Mouse (Mus musculus): ENCODE measurements around the gene Slc16a13. TPM values are rescaled to one million over a fixed set of nuclear protein-coding genes. Genes with fewer than 3 reads are reported as not detected.
"Not testable (repeated sequence)": the region's sequence is repeated elsewhere in the genome, so short reads cannot be mapped to it uniquely, and the experiment has no call there.

Gene Slc16a13
- total RNA-seq, 2 experiments from 2014 or later: 0.19 to 2.4 TPM

- no peak for ATAC-seq (replicated peaks; ENCODE audit: low FRiP score, low TSS enrichment, poor library complexity, severe bottlenecking)
These were observed 41.5 kb downstream of the Slc16a13 start for GRCm38 (mm10) chr11:70179401-70179800.

- ATAC-seq (replicated peaks; ENCODE audit: low FRiP score, low TSS enrichment, poor library complexity, severe bottlenecking): no peak
These were observed 42.1 kb downstream of the Slc16a13 start for GRCm38 (mm10) chr11:70178756-70179155.

- ATAC-seq (replicated peaks; ENCODE audit: low FRiP score, low TSS enrichment, poor library complexity, severe bottlenecking): no peak
These were observed 42.6 kb downstream of the Slc16a13 start for GRCm38 (mm10) chr11:70178311-70178710.

- ATAC-seq (replicated peaks; ENCODE audit: low FRiP score, low TSS enrichment, poor library complexity, severe bottlenecking): no peak
These were observed 43.2 kb downstream of the Slc16a13 start for GRCm38 (mm10) chr11:70177647-70178046.

GRCm38 (mm10) chr11:70174491-70174890 lies 46.4 kb downstream of the Slc16a13 start:
- no peak for ATAC-seq (replicated peaks; ENCODE audit: low FRiP score, low TSS enrichment, poor library complexity, severe bottlenecking)

- ATAC-seq (replicated peaks; ENCODE audit: low FRiP score, low TSS enrichment, poor library complexity, severe bottlenecking): no peak
These were observed 48.6 kb downstream of the Slc16a13 start for GRCm38 (mm10) chr11:70172298-70172697.

GRCm38 (mm10) chr11:70171847-70172246 lies 49.0 kb downstream of the Slc16a13 start:
- ATAC-seq (replicated peaks; ENCODE audit: low FRiP score, low TSS enrichment, poor library complexity, severe bottlenecking): peak; percentile 83

- ATAC-seq (replicated peaks; ENCODE audit: low FRiP score, low TSS enrichment, poor library complexity, severe bottlenecking): no peak
These were observed 49.7 kb downstream of the Slc16a13 start for GRCm38 (mm10) chr11:70171181-70171580.

GRCm38 (mm10) chr11:70170291-70170690 lies 50.6 kb downstream of the Slc16a13 start:
- no peak for ATAC-seq (replicated peaks; ENCODE audit: low FRiP score, low TSS enrichment, poor library complexity, severe bottlenecking)

GRCm38 (mm10) chr11:70169471-70169870 lies 51.4 kb downstream of the Slc16a13 start:
- ATAC-seq (replicated peaks; ENCODE audit: low FRiP score, low TSS enrichment, poor library complexity, severe bottlenecking): not testable (repeated sequence)

GRCm38 (mm10) chr11:70168136-70168535 lies 52.7 kb downstream of the Slc16a13 start:
- ATAC-seq (replicated peaks; ENCODE audit: low FRiP score, low TSS enrichment, poor library complexity, severe bottlenecking): no peak

Other genes starting within 250 kb of the Slc16a13 start
- gene Ctdnep1, start 239.9 kb downstream of the Slc16a13 start, total RNA-seq (2014; fragmentation: Nextera tagmentation): 181 and 216 TPM in 2 replicates
- gene Ctdnep1, start 239.9 kb downstream of the Slc16a13 start, total RNA-seq (2017): 9.8 and 38.6 TPM in 2 replicates
- gene Elp5, start 238.5 kb downstream of the Slc16a13 start, total RNA-seq (2014; fragmentation: Nextera tagmentation): 81.7 and 104 TPM in 2 replicates
- 66.4 and 82.7 TPM in 2 replicates for gene Elp5, start 238.5 kb downstream of the Slc16a13 start, total RNA-seq (2017)
- gene Gabarap, start 229.9 kb downstream of the Slc16a13 start, total RNA-seq (2014; fragmentation: Nextera tagmentation): 267 and 278 TPM in 2 replicates
- 222 and 223 TPM in 2 replicates for gene Gabarap, start 229.9 kb downstream of the Slc16a13 start, total RNA-seq (2017)
- gene Phf23, start 225.3 kb downstream of the Slc16a13 start, total RNA-seq (2014; fragmentation: Nextera tagmentation): 49.1 and 53.9 TPM in 2 replicates
- gene Phf23, start 225.3 kb downstream of the Slc16a13 start, total RNA-seq (2017): 46.2 and 53.7 TPM in 2 replicates
- gene Dvl2, start 220.5 kb downstream of the Slc16a13 start, total RNA-seq (2014; fragmentation: Nextera tagmentation): 20.3 and 30.0 TPM in 2 replicates
- gene Dvl2, start 220.5 kb downstream of the Slc16a13 start, total RNA-seq (2017): 15.8 and 20.8 TPM in 2 replicates
- gene Acadvl, start 205.7 kb downstream of the Slc16a13 start, total RNA-seq (2014; fragmentation: Nextera tagmentation): 50.8 and 85.0 TPM in 2 replicates
- gene Acadvl, start 205.7 kb downstream of the Slc16a13 start, total RNA-seq (2017): 58.1 and 70.7 TPM in 2 replicates
- gene Dlg4, start 204.1 kb downstream of the Slc16a13 start, total RNA-seq (2014; fragmentation: Nextera tagmentation): 2.1 and 3.0 TPM in 2 replicates
- gene Dlg4, start 204.1 kb downstream of the Slc16a13 start, total RNA-seq (2017): 0.23 and 0.76 TPM in 2 replicates
- not detected in 2 replicates for gene Asgr1, start 167.0 kb downstream of the Slc16a13 start, total RNA-seq (2014; fragmentation: Nextera tagmentation)
- not detected in 2 replicates for gene Asgr1, start 167.0 kb downstream of the Slc16a13 start, total RNA-seq (2017)
- gene Asgr2, start 128.4 kb downstream of the Slc16a13 start, total RNA-seq (2014; fragmentation: Nextera tagmentation): not detected in 2 replicates
- gene Asgr2, start 128.4 kb downstream of the Slc16a13 start, total RNA-seq (2017): not detected in 2 replicates
- not detected in 2 replicates for gene Mgl2, start 90.7 kb downstream of the Slc16a13 start, total RNA-seq (2014; fragmentation: Nextera tagmentation)
- not detected in 2 replicates for gene Mgl2, start 90.7 kb downstream of the Slc16a13 start, total RNA-seq (2017)
- gene Clec10a, start 64.9 kb downstream of the Slc16a13 start, total RNA-seq (2014; fragmentation: Nextera tagmentation): not detected in 2 replicates
- 0.75 TPM in 1 of 2 replicates, not detected in the other for gene Clec10a, start 64.9 kb downstream of the Slc16a13 start, total RNA-seq (2017)
- not detected in 2 replicates for gene Slc16a11, start 8.3 kb downstream of the Slc16a13 start, total RNA-seq (2014; fragmentation: Nextera tagmentation)
- not detected in 2 replicates for gene Slc16a11, start 8.3 kb downstream of the Slc16a13 start, total RNA-seq (2017)
- gene Bcl6b, start 8.7 kb upstream of the Slc16a13 start, total RNA-seq (2014; fragmentation: Nextera tagmentation): 0.28 and 0.62 TPM in 2 replicates
- not detected in 2 replicates for gene Bcl6b, start 8.7 kb upstream of the Slc16a13 start, total RNA-seq (2017)
- gene 0610010K14Rik, start 16.9 kb upstream of the Slc16a13 start, total RNA-seq (2014; fragmentation: Nextera tagmentation): 71.3 and 71.6 TPM in 2 replicates
- 17.9 and 45.7 TPM in 2 replicates for gene 0610010K14Rik, start 16.9 kb upstream of the Slc16a13 start, total RNA-seq (2017)
- 5.4 and 9.6 TPM in 2 replicates for gene Gm21988, start 18.8 kb upstream of the Slc16a13 start, total RNA-seq (2014; fragmentation: Nextera tagmentation)
- gene Gm21988, start 18.8 kb upstream of the Slc16a13 start, total RNA-seq (2017): 0.33 and 0.91 TPM in 2 replicates
- gene Rnasek, start 18.8 kb upstream of the Slc16a13 start, total RNA-seq (2014; fragmentation: Nextera tagmentation): 109 and 125 TPM in 2 replicates
- gene Rnasek, start 18.8 kb upstream of the Slc16a13 start, total RNA-seq (2017): 19.7 and 27.5 TPM in 2 replicates
- 0.48 TPM in 1 of 2 replicates, not detected in the other for gene Alox12, start 34.3 kb upstream of the Slc16a13 start, total RNA-seq (2014; fragmentation: Nextera tagmentation)
- 0.11 and 0.42 TPM in 2 replicates for gene Alox12, start 34.3 kb upstream of the Slc16a13 start, total RNA-seq (2017)
- not detected in 2 replicates for gene Alox12e, start 101.6 kb upstream of the Slc16a13 start, total RNA-seq (2014; fragmentation: Nextera tagmentation)
- not detected in 2 replicates for gene Alox12e, start 101.6 kb upstream of the Slc16a13 start, total RNA-seq (2017)
- not detected in 2 replicates for gene Alox15, start 131.0 kb upstream of the Slc16a13 start, total RNA-seq (2014; fragmentation: Nextera tagmentation)
- not detected in 2 replicates for gene Alox15, start 131.0 kb upstream of the Slc16a13 start, total RNA-seq (2017)
- gene Pelp1, start 189.0 kb upstream of the Slc16a13 start, total RNA-seq (2014; fragmentation: Nextera tagmentation): 44.4 and 55.9 TPM in 2 replicates
- gene Pelp1, start 189.0 kb upstream of the Slc16a13 start, total RNA-seq (2017): 10.0 and 12.9 TPM in 2 replicates
- 41.8 and 43.2 TPM in 2 replicates for gene Arrb2, start 211.6 kb upstream of the Slc16a13 start, total RNA-seq (2014; fragmentation: Nextera tagmentation)
- gene Arrb2, start 211.6 kb upstream of the Slc16a13 start, total RNA-seq (2017): 21.7 and 32.6 TPM in 2 replicates
- 25.5 and 34.8 TPM in 2 replicates for gene Med11, start 230.9 kb upstream of the Slc16a13 start, total RNA-seq (2014; fragmentation: Nextera tagmentation)
- gene Med11, start 230.9 kb upstream of the Slc16a13 start, total RNA-seq (2017): 38.6 and 46.5 TPM in 2 replicates
- 0.30 and 0.94 TPM in 2 replicates for gene Zmynd15, start 238.4 kb upstream of the Slc16a13 start, total RNA-seq (2014; fragmentation: Nextera tagmentation)
- not detected in 2 replicates for gene Zmynd15, start 238.4 kb upstream of the Slc16a13 start, total RNA-seq (2017)
- 0.99 TPM in 1 of 2 replicates, not detected in the other for gene Cxcl16, start 238.9 kb upstream of the Slc16a13 start, total RNA-seq (2014; fragmentation: Nextera tagmentation)
- 0.08 TPM in 1 of 2 replicates, not detected in the other for gene Cxcl16, start 238.9 kb upstream of the Slc16a13 start, total RNA-seq (2017)

All from megakaryocyte-erythroid progenitor cell, adult 5-6 weeks (primary cell).